Mouse (Mus musculus) kidney, embryonic 16.5 days (tissue): Measurements from ENCODE around the gene Vsig8. TPM values are rescaled to one million over a fixed set of nuclear protein-coding genes. Genes with fewer than 3 reads are reported as not detected.
A peak's percentile ranks its signal among the peaks of the same experiment; 100 is the strongest.

Experiments
- ATAC-seq: fragments of 200-750 bp; cut with Nextera tagmentation; 2 replicates; pipeline ENCODE4 v1.8.0; 2017; ENCODE audit warnings: moderate TSS enrichment; ENCODE audit not compliant: low FRiP score, low TSS enrichment
- H3K27ac ChIP-seq: fragments of 300-500 bp; sonication (generic); 2 replicates; pipeline ENCODE4 v1.5.1; 2014; ENCODE audit warnings: low read length
- H3K27me3 ChIP-seq: fragments of 300-500 bp; sonication (generic); 2 replicates; pipeline ENCODE4 v1.6.1; 2014; ENCODE audit warnings: low read length, control low read depth, mixed read lengths; ENCODE audit not compliant: insufficient read depth
- H3K36me3 ChIP-seq: fragments of 300-500 bp; sonication (generic); 2 replicates; pipeline ENCODE4 v1.6.1; 2014; ENCODE audit warnings: low read length, control low read depth, mixed read lengths; ENCODE audit not compliant: insufficient read depth
- H3K4me1 ChIP-seq: fragments of 300-500 bp; sonication (generic); 2 replicates; pipeline ENCODE4 v1.6.1; 2014; ENCODE audit warnings: low read length, control low read depth, mixed read lengths; ENCODE audit not compliant: insufficient read depth
- H3K4me2 ChIP-seq: fragments of 300-500 bp; sonication (generic); replicated peaks from 2 replicates; pipeline ENCODE4 v1.6.1; 2014; ENCODE audit warnings: low read depth, low read length
- H3K4me3 ChIP-seq: fragments of 300-500 bp; sonication (generic); 2 replicates; pipeline ENCODE4 v1.5.1; 2014; ENCODE audit warnings: mild to moderate bottlenecking, low read length
- H3K9ac ChIP-seq: fragments of 300-500 bp; sonication (generic); replicated peaks from 2 replicates; pipeline ENCODE4 v1.6.1; 2014; ENCODE audit warnings: low read length
- H3K9me3 ChIP-seq: fragments of 300-500 bp; sonication (generic); 2 replicates; pipeline ENCODE4 v1.6.1; 2016; ENCODE audit warnings: low read length, control low read depth
- WGBS: fragments of 180-500 bp; shearing (Covaris S2); extraction: QIAGEN DNeasy Blood & Tissue Kit; methylation state at CpG from one replicate; pipeline ENCODE4 v1.1.7; 2014; 5-methylcytosine and 5-hydroxymethylcytosine counted together
- polyA plus RNA-seq: library from polyadenylated mRNA; unstranded; fragments of >200 nt; fragmentation: Nextera tagmentation; extraction: Ambion mirVana; gene quantifications from 2 replicates; pipeline ENCODE4 v1.2.1, GENCODE M21; 2015

Vsig8 gene
- polyA plus RNA-seq, 1 experiment from 2014 or later: 0.34 TPM

DNA sequence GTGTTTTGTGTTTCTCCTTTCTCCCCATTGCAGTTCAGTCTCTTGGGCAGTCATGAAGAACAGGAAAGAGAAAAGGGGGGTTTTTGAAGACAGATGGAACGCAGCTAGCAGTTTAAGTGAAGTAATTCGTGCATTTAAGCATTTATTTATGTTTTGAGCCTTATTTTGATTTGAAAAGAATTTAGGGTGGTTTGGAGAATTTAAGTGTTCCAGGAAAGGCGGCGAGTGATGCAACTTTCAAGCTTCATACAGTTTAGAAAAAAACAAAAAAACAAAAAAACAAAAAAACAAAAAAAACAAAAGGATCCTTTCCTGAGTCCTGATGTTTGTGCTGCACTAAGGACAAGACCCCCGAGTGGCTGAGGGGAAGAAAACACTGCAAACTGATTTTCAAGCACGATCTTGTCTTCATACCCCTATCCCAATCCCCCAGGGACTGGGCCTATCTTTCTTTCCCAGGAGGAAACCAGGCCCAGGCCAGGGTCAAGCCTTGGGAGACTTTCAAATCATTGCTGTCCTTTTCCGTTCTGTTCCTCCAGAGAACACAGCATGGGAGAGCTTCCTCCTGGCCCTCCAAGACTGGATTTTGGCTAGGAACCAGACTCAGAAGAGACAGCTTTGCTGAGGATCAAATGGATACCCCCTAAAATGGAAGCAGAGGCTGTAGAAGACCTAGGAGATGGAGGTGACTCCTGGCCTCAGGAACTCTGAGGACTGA is 41.0 kb upstream of the Vsig8 start:
- Histone ChIP-seq H3K27me3 (no peaks in the 10 kb centered on the region), H3K27ac (peak overlapping the region; percentile 79), H3K9ac (peak overlapping the region; percentile 17; the same call in 1 of the 2 replicates), H3K4me3 (no peak overlapping the region), H3K4me2 (no peak overlapping the region), H3K4me1 (peaks cover 35% of the 10 kb centered on the region), H3K36me3 (no peaks in the 10 kb centered on the region), H3K9me3 (peaks cover 4% of the 10 kb centered on the region; the same call in 1 of the 2 replicates)
- 67% methylated on average over 7 of the region's 7 CpGs for WGBS
- ATAC-seq: no peak

DNA sequence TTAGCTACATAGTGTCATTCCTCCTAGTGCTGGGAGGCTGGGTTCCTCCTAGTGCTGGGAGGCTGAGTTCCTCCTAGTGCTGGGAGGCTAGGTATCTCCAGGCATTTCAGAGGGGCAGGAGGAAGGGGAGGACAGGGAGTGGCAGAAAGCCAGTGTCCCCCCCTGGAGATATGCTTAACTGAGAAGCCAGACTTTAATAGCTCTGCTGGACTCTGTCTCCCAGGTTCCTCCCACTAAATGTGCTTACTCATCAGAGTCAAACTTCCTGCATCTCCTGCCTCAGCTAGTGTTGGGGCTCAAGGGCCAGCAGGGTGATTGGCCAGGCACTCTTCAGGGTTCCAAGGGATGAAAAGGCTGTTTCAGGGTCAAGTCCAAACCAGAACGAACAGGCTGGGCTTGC is 40.3 kb upstream of the Vsig8 start:
- Histone ChIP-seq H3K4me3 (no peak overlapping the region), H3K9ac (no peak overlapping the region), H3K4me1 (peaks cover 34% of the 10 kb centered on the region), H3K36me3 (no peaks in the 10 kb centered on the region), H3K27ac (peak overlapping the region; percentile 79; the same call in 1 of the 2 replicates), H3K9me3 (peaks cover 4% of the 10 kb centered on the region; the same call in 1 of the 2 replicates), H3K27me3 (no peaks in the 10 kb centered on the region), H3K4me2 (no peak overlapping the region)
- 35% methylated on average over 1 of the region's 1 CpGs for WGBS
- 0 out of 2 replicates have a peak, but pooled peaks have one; percentile 5 for ATAC-seq

DNA sequence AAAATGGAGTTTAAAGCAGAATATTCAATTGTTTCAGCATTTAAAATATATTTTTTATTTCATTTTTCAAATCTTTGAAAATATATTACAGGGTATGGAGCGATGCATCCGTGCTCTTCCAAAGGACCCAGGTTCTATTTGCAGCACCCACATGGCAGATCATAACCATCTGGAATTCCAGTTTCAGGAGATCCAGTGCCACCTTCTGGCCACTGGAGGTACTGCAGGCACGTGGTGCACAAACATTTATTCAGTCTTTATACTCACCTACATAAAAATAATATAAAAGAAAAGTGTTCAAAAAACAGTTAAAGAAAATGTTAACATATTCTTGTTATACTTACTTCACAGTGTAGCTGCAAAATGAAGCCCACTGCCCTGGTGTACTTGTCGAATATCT is 37.7 kb upstream of the Vsig8 start:
- H3K4me3 ChIP-seq: no peak overlapping the region
- no peak for ATAC-seq
- H3K27ac ChIP-seq: no peak overlapping the region
- H3K27me3 ChIP-seq: 0 out of 2 replicates have a peak, but pooled peaks cover 2% of the 10 kb centered on the region
- WGBS: 78% methylated on average over 4 of the region's 4 CpGs
- no peak overlapping the region for H3K4me2 ChIP-seq
- H3K4me1 ChIP-seq: peaks cover 40% of the 10 kb centered on the region
- H3K9ac ChIP-seq: no peak overlapping the region
- no peaks in the 10 kb centered on the region for H3K36me3 ChIP-seq
- peaks cover 4% of the 10 kb centered on the region; the same call in 1 of the 2 replicates for H3K9me3 ChIP-seq

DNA sequence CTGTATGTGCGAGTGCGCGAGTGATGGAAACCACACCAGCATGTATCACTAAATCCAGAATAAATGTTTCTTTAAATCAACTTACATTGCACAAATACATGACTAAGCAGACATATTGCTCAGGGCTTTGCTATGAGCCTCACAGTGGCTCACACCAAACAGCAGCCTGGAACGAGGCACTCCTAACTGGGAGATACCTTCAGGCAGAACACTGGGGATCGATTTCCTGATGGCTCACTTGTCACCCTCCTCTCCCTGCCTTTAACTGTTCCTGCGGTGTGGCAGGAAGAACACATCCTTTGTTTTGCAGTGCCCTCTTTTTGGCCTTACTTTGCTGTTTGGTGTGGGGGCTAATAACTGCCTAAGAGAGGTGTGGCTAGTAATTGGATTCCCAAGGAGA is 36.1 kb upstream of the Vsig8 start:
- no peak for ATAC-seq
- peaks cover 25% of the 10 kb centered on the region for H3K4me1 ChIP-seq
- H3K27me3 ChIP-seq: 0 out of 2 replicates have a peak, but pooled peaks cover 2% of the 10 kb centered on the region
- H3K9me3 ChIP-seq: peaks cover 4% of the 10 kb centered on the region; the same call in 1 of the 2 replicates
- no peaks in the 10 kb centered on the region for H3K36me3 ChIP-seq
- 56% methylated on average over 6 of the region's 6 CpGs for WGBS
- no peak overlapping the region for H3K9ac ChIP-seq
- 0 out of 2 replicates have a peak overlapping the region, but pooled peaks have one; percentile 47 for H3K27ac ChIP-seq
- H3K4me3 ChIP-seq: no peak overlapping the region
- H3K4me2 ChIP-seq: no peak overlapping the region

DNA sequence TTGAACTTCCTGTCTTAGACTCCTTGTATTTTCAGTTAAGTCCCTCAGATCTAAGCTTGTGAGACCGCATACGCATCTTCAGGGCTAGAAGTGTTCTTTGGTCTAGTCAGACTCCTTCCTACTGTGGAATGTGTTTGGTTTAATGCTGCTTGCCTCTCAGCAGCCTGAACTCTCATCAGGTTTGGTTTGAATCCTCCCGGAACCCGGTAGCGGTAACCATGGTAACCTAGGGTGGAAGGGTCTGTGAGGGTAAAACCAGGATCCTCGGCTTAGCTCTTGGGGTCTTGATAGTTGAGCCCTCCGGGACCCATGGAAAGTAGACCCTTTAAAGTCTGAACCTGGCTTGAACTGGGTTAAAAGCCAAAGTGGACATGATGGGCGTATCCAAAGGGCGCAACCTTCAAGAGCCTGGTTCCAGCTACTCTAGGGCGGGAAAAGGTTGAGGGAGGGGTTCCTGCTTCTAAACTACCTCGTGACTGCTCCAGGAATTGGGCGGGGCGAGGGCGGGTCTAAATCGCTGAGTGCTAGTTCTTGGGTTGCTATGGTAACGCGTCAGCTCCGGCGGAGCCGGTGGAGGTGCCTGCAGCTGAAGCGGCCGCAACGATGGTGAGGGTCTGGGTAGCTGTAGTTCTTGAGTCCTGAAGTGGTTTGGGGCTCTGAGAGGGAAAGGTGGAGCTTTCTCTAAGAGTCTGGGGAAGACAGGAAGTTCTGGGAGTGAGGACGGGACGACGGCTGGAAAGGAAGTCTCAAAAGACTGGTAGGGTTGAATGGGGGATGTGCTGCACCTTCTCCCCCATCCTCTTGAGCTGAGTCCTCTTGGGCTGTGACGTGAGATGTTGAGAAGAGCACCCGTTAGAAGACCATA is 34.9 kb upstream of the Vsig8 start, which contains the start of gene Cfap45:
Gene Cfap45 (plus strand): TSS at position 226 of the 865 bp plus-strand sequence.
- H3K27me3 ChIP-seq: 0 out of 2 replicates have a peak, but pooled peaks cover 2% of the 10 kb centered on the region
- peak within 1 kb of the TSS; percentile 73 for H3K4me2 ChIP-seq
- H3K27ac ChIP-seq: peak within 1 kb of the TSS; percentile 47; the same call in 1 of the 2 replicates
- H3K9ac ChIP-seq: peak within 1 kb of the TSS; percentile 62
- H3K4me3 ChIP-seq: peak within 1 kb of the TSS; percentile 38
- H3K4me1 ChIP-seq: peaks cover 23% of the 10 kb centered on the region
- 5% methylated on average over 28 of the region's 28 CpGs for WGBS
- peak; percentile 87 for ATAC-seq
- peaks cover 4% of the 10 kb centered on the region; the same call in 1 of the 2 replicates for H3K9me3 ChIP-seq
- H3K36me3 ChIP-seq: no peaks in the 10 kb centered on the region

DNA sequence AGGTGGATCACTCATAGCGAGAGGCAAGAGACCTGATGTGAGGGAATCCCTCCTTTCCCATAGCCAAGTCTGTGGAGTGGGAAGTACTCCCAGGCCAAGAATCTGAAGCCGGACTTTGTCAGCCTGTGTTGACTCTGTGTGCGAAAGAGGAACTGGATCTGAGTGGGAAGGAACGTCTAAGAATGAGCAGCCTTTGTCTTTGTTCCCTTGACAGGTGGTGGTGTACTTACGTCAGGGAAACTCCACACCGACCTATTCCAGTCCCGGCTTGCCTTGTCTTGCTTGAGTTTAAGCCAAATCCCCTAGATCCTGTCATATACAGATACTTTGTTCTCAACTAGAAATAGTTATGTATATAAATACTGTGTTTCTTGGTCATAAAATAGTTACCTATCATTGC is 33.2 kb upstream of the Vsig8 start:
- Histone ChIP-seq H3K4me1 (peaks cover 23% of the 10 kb centered on the region), H3K36me3 (no peaks in the 10 kb centered on the region), H3K9me3 (peaks cover 2% of the 10 kb centered on the region; the same call in 1 of the 2 replicates), H3K9ac (no peak overlapping the region), H3K4me3 (no peak overlapping the region), H3K4me2 (no peak overlapping the region), H3K27ac (no peak overlapping the region), H3K27me3 (peaks cover 8% of the 10 kb centered on the region; the same call in 1 of the 2 replicates)
- WGBS: 78% methylated on average over 7 of the region's 7 CpGs
- ATAC-seq: no peak

DNA sequence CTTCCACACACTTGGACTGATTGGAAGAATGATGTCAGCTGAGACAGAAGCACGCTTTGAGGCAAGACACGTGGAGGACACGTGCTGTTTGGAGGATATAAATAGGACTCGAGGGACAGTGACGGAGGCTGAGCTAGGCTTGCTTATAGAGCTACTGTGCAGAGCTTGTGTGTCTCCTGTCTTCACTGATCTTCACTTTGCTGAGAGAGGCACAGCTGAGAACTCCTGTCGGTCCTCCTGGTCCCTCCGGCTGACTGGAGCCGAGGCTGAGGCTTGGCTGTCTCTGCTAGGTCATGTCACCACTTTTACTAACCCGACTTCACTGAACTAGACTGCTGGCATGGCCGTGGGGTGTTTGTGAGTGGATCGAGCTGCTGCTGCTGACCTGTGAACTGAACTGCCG is 32.0 kb upstream of the Vsig8 start:
- ATAC-seq: no peak
- Histone ChIP-seq H3K9me3 (no peaks in the 10 kb centered on the region), H3K4me1 (peaks cover 23% of the 10 kb centered on the region), H3K4me2 (no peak overlapping the region), H3K9ac (no peak overlapping the region), H3K27me3 (peaks cover 9% of the 10 kb centered on the region; the same call in 1 of the 2 replicates), H3K27ac (no peak overlapping the region), H3K4me3 (no peak overlapping the region), H3K36me3 (no peaks in the 10 kb centered on the region)
- WGBS: 51% methylated on average over 12 of the region's 12 CpGs

DNA sequence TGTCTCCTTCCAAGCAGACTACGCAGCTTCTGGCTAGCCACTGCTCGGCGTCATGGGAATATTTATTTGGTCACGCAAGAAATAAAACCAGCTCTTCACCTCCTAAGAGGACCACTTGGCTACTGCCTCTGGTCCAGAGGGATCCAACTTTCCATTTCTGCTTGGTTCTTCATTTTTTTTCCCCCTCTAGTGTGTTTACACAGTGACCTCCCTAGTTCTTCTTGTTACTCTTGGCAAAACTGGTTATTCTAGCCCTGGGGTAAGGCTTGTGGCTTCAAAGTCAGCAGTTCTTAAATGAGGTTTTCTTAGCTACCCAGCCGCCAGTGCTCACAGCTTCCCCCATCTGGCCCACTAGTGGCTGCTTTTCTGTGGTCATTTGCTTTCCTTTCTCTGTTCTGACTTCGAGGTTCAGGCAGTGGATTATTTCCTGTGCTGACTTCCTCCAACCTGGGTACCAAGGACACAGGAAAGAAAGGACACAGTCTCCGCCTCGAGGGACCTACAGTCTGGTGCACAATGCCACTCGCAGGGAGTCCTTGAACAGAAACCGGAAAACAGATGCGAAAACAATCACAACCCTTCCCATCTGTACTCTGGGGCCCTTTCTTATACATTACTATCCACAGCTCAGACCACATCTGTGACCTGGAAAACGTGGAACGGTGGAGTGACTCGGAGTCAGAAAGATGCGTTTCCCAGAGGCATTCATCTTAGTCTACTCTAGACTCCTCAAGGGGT is 30.5 kb upstream of the Vsig8 start:
- Histone ChIP-seq H3K9ac (no peak overlapping the region), H3K4me2 (no peak overlapping the region)
- ATAC-seq: 0 out of 2 replicates have a peak, but pooled peaks have one; percentile 7

DNA sequence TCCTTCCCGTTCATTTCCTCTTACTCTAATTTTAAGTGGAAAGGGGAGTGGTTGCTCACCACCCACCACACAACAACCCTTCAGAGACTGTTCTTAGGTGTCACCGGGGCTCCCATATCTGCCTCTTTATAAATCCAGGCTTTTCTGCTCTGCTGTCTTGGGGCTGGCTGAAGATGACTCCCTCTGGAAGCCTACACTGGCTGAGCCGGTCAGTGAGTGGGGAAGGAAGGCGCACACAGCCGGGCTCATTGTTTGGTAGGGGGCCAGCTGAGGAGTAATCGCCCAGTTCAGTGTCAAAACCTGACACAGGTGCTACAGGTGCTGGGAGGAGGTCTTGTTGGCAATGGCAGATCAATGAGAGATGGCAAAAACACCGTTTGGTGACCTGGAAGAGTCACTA is 29.8 kb upstream of the Vsig8 start:
- peak overlapping the region; percentile 21; the same call in 1 of the 2 replicates for H3K4me2 ChIP-seq
- peak overlapping the region; percentile 41 for H3K27ac ChIP-seq
- no peaks in the 10 kb centered on the region for H3K9me3 ChIP-seq
- H3K27me3 ChIP-seq: peaks cover 9% of the 10 kb centered on the region; the same call in 1 of the 2 replicates
- no peaks in the 10 kb centered on the region for H3K36me3 ChIP-seq
- 71% methylated on average over 7 of the region's 7 CpGs for WGBS
- H3K9ac ChIP-seq: no peak overlapping the region
- peaks cover 21% of the 10 kb centered on the region for H3K4me1 ChIP-seq
- ATAC-seq: no peak
- no peak overlapping the region for H3K4me3 ChIP-seq

More for the DNA sequence above, 30.5 kb upstream of the Vsig8 start:
- Histone ChIP-seq H3K9me3 (no peaks in the 10 kb centered on the region), H3K27ac (peak overlapping the region; percentile 41; the same call in 1 of the 2 replicates), H3K4me3 (no peak overlapping the region), H3K4me1 (peaks cover 22% of the 10 kb centered on the region), H3K27me3 (peaks cover 9% of the 10 kb centered on the region; the same call in 1 of the 2 replicates), H3K36me3 (no peaks in the 10 kb centered on the region)
- WGBS: 35% methylated on average over 15 of the region's 15 CpGs
